Mouse (Mus musculus) stomach, postnatal 0 days (tissue): ENCODE measurements around the gene Gapvd1. TPM values are rescaled to one million over a fixed set of nuclear protein-coding genes. Genes with fewer than 3 reads are reported as not detected.

Experiments
- ATAC-seq: fragments of 200-750 bp; cut with Nextera tagmentation; 2 replicates; pipeline ENCODE4 v1.8.0; 2017; ENCODE audit not compliant: low FRiP score, low TSS enrichment
- DNase-seq: peaks from one replicate; pipeline ENCODE4 v3.0.0-alpha.2; 2016; ENCODE audit warnings: low spot score
- H3K27ac ChIP-seq: fragments of 300-500 bp; sonication (generic); replicated peaks from 2 replicates; pipeline ENCODE4 v1.5.1; 2014; ENCODE audit warnings: mild to moderate bottlenecking, control low read depth
- H3K27me3 ChIP-seq: fragments of 300-500 bp; sonication (generic); 2 replicates; pipeline ENCODE4 v1.6.1; 2014; ENCODE audit warnings: low read length; ENCODE audit not compliant: control insufficient read depth, insufficient read depth
- H3K36me3 ChIP-seq: fragments of 300-500 bp; sonication (generic); 2 replicates; pipeline ENCODE4 v1.6.1; 2014; ENCODE audit warnings: low read length, mixed read lengths; ENCODE audit not compliant: control insufficient read depth, insufficient read depth
- H3K4me1 ChIP-seq: fragments of 300-500 bp; sonication (generic); replicated peaks from 2 replicates; pipeline ENCODE4 v1.6.1; 2014; ENCODE audit warnings: antibody characterized with exemption; ENCODE audit not compliant: control insufficient read depth, insufficient read depth
- H3K4me2 ChIP-seq: fragments of 300-500 bp; sonication (generic); replicated peaks from 2 replicates; pipeline ENCODE4 v1.6.1; 2014; ENCODE audit warnings: low read depth, mild to moderate bottlenecking, control low read depth, moderate library complexity
- H3K4me3 ChIP-seq: fragments of 300-500 bp; sonication (generic); 2 replicates; pipeline ENCODE4 v1.5.1; 2014; ENCODE audit warnings: low read depth, low read length, control low read depth
- H3K9ac ChIP-seq: fragments of 300-500 bp; sonication (generic); 2 replicates; pipeline ENCODE4 v1.6.1; 2014; ENCODE audit warnings: mild to moderate bottlenecking, low read length, control low read depth, mixed read lengths
- H3K9me3 ChIP-seq: fragments of 300-500 bp; sonication (generic); 2 replicates; pipeline ENCODE4 v1.6.1; 2016; ENCODE audit warnings: low read length; ENCODE audit not compliant: control insufficient read depth
- CTCF ChIP-seq: IDR thresholded peaks from 2 replicates; pipeline ENCODE4 v1.5.1; 2016; ENCODE audit warnings: antibody characterized with exemption, low read depth, mild to moderate bottlenecking, moderate library complexity
- EP300 ChIP-seq: optimal IDR thresholded peaks from 2 replicates; pipeline ENCODE3; 2016; ENCODE audit warnings: antibody characterized with exemption
- WGBS: fragments of 180-500 bp; shearing (Covaris S2); extraction: QIAGEN DNeasy Blood & Tissue Kit; methylation state at CpG from one replicate; pipeline ENCODE4 v1.1.7; 2014; 5-methylcytosine and 5-hydroxymethylcytosine counted together
- polyA plus RNA-seq: library from polyadenylated mRNA; unstranded; fragments of >200 nt; fragmentation: Nextera tagmentation; extraction: Ambion mirVana; gene quantifications from 2 replicates; pipeline ENCODE4 v1.2.1, GENCODE M21; 2015

Gene Gapvd1
- polyA plus RNA-seq, 1 experiment from 2014 or later, result 40.9 TPM

- TF ChIP-seq EP300 (no peak), CTCF (no peak)
- 81% methylated on average over 12 of the region's 12 CpGs for WGBS
Observed at GRCm38 (mm10) chr2:34741390-34742159, 13.5 kb downstream of the Gapvd1 start.

GRCm38 (mm10) chr2:34739684-34740391 lies 15.2 kb downstream of the Gapvd1 start:
- DNase-seq (no peak), ATAC-seq (no peak)
- Histone ChIP-seq H3K27me3 (no peaks in the 10 kb centered on the region), H3K36me3 (no peaks in the 10 kb centered on the region), H3K9me3 (no peaks in the 10 kb centered on the region), H3K9ac (no peak overlapping the region), H3K4me2 (no peak overlapping the region), H3K4me3 (no peak overlapping the region), H3K4me1 (no peaks in the 10 kb centered on the region), H3K27ac (no peak overlapping the region)
- no peak for TF ChIP-seq EP300
- TF ChIP-seq CTCF, result no peak
- 74% methylated on average over 1 of the region's 1 CpGs for WGBS

More at GRCm38 (mm10) chr2:34741390-34742159, 13.5 kb downstream of the Gapvd1 start:
- DNase-seq, result no peak
- no peak overlapping the region for H3K27ac ChIP-seq
- H3K4me1 ChIP-seq, result no peaks in the 10 kb centered on the region
- H3K27me3 ChIP-seq, result no peaks in the 10 kb centered on the region
- no peaks in the 10 kb centered on the region for H3K9me3 ChIP-seq
- no peak overlapping the region for H3K4me2 ChIP-seq
- H3K36me3 ChIP-seq, result no peaks in the 10 kb centered on the region
- H3K9ac ChIP-seq, result no peak overlapping the region
- no peak for ATAC-seq
- H3K4me3 ChIP-seq, result no peak overlapping the region

- ATAC-seq (no peak), DNase-seq (no peak)
- Histone ChIP-seq H3K4me1 (no peaks in the 10 kb centered on the region), H3K4me3 (no peak overlapping the region), H3K27me3 (no peaks in the 10 kb centered on the region), H3K9me3 (no peaks in the 10 kb centered on the region), H3K9ac (no peak overlapping the region), H3K36me3 (no peaks in the 10 kb centered on the region), H3K27ac (no peak overlapping the region), H3K4me2 (no peak overlapping the region)
- TF ChIP-seq EP300 (no peak), CTCF (no peak)
- WGBS, result 55% methylated on average over 1 of the region's 1 CpGs
Observed at GRCm38 (mm10) chr2:34737911-34738310, 17.1 kb downstream of the Gapvd1 start.

GRCm38 (mm10) chr2:34736626-34737025 lies 18.4 kb downstream of the Gapvd1 start:
- Histone ChIP-seq H3K9me3 (no peaks in the 10 kb centered on the region), H3K4me3 (no peak overlapping the region), H3K4me1 (no peaks in the 10 kb centered on the region), H3K27me3 (no peaks in the 10 kb centered on the region), H3K4me2 (no peak overlapping the region), H3K9ac (no peak overlapping the region), H3K27ac (no peak overlapping the region), H3K36me3 (no peaks in the 10 kb centered on the region)
- ATAC-seq (no peak), DNase-seq (no peak)
- 78% methylated on average over 1 of the region's 1 CpGs for WGBS
- TF ChIP-seq EP300, result no peak
- TF ChIP-seq CTCF, result no peak

- DNase-seq, result no peak
- H3K36me3 ChIP-seq, result peaks cover 24% of the 10 kb centered on the region
- no peak overlapping the region for H3K27ac ChIP-seq
- TF ChIP-seq EP300 (no peak), CTCF (no peak)
- H3K9ac ChIP-seq, result no peak overlapping the region
- 90% methylated on average over 8 of the region's 8 CpGs for WGBS
- ATAC-seq, result no peak
- H3K4me1 ChIP-seq, result no peaks in the 10 kb centered on the region
- H3K4me3 ChIP-seq, result no peak overlapping the region
- H3K4me2 ChIP-seq, result no peak overlapping the region
- no peaks in the 10 kb centered on the region for H3K27me3 ChIP-seq
- H3K9me3 ChIP-seq, result no peaks in the 10 kb centered on the region
Observed at GRCm38 (mm10) chr2:34727045-34727728, 27.8 kb downstream of the Gapvd1 start.
